Mouse (Mus musculus) left cerebral cortex, postnatal 4 days (tissue): ENCODE data around the gene Lims1. TPM values are rescaled to one million over a fixed set of nuclear protein-coding genes. Genes with fewer than 3 reads are reported as not detected.
A peak's percentile ranks its signal among the peaks of the same experiment; 100 is the strongest.

Source experiments
- DNase-seq: peaks from one replicate; pipeline ENCODE4 v3.0.0-alpha.2; 2022
- intact Hi-C: fragments of 180-260 bp; cut with DNase I; formaldehyde crosslinking; loops from one replicate; pipeline ENCODE4 v1.15.1; 2025
- total RNA-seq, 2 experiments: library from RNA; stranded (reverse); gene quantifications; 2 replicates each; pipeline ENCODE4 v1.2.3; 2021

Gene Lims1
- total RNA-seq, 2 experiments from 2014 or later = 34.7 to 35.9 TPM

DNA sequence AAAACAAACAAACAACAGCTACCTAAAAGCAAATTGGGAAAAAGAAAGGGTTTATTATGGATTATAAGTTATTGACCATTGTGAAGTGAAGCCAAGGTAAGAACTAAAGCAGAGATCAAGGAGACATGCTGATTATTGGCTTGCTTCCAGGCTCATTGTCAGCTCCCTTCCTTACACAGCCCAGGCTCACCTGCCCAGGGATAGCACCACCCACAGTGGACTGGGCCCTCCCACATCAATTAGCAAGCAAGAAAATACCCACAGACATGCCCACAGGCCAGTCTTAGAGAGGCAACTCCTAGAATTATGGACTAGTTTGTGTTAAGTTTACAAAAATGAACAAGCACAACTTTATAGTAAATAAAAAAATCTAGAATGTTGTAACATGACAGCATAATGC, 89.6 kb downstream of the Lims1 start:
- intact Hi-C loops = loop anchor here (10.0 kb wide), 1 partner anchor 72 kb away; no protein-coding TSS in a partner anchor

DNA sequence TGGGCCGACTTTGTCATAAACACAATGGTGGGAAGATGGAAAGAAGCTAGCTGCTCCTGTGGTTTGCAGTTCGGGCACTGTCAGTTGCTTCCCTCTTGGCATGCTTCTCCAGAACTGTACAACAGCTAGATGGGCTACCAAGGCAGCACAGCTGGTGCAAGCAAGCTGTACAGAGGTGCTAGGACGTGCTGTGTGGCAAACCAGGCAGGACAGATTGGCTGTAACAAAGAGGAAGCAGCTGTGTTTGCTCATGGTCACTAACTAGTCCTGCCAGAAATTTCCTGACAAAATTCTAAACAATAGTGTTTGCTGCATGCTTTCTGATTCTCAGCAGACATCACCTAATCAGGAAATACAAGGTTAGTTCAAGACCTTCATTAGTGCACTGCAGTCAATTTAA, 93.4 kb downstream of the Lims1 start:
- DNase-seq = no peak
- intact Hi-C loops = loop anchor here (10.0 kb wide), 1 partner anchor 68 kb away; no protein-coding TSS in a partner anchor

More for the DNA sequence above, 89.6 kb downstream of the Lims1 start:
- DNase-seq = no peak

DNA sequence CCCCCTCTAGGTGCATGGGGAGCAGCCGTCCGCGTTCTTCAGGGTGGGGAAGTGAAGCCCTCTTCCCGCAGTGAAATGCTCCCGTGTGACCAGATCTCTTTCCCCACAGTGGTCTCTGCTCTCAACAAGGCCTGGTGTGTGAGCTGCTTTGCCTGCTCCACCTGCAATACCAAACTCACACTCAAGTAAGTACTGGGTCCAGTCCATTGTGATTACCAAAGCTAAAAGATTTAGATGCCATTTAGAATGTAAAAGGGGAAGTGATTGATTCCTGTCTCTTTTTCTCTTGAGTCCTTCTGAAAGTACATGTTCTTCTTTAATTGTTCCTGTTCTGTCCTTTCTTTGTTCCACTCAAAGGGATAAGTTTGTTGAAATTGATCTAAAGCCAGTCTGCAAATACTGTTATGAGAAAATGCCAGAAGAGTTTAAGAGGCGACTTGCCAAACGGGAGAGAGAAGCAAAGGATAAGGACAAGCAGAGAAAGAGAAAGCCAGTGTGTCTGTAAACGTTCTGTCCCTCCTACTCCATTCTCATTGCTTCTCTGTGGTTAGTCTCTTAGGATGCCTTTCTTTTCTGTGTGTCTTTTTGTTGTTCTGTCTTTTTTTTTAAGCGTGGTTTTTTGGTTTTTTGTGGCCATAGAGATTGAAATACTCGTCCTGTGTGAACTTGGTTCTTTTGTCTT, 95.2 kb downstream of the Lims1 start:
- intact Hi-C loops = loop anchor here (10.0 kb wide), 1 partner anchor 66 kb away; no protein-coding TSS in a partner anchor

DNA sequence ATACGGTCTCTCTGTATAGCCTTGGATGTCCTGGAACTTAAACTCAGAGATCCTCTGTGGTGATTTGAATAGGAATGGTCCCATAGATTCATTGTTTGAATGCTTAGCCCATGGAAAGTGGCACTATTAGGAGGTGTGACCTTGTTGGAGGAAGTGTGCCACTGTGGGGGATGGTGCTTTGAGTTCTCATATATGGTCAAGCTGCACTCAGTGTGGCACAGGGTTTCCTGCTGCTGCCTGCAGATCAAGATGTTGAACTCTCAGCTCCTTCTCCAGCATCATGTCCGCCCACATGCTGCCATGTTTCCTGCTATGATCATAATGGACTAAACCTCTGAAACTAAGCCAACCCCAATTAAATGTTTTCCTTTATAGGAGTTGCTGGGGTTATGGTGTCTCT, 104.7 kb downstream of the Lims1 start:
- no peak for DNase-seq
- intact Hi-C loops = no loop called here

More for the DNA sequence above, 95.2 kb downstream of the Lims1 start:
- DNase-seq = no peak

DNA sequence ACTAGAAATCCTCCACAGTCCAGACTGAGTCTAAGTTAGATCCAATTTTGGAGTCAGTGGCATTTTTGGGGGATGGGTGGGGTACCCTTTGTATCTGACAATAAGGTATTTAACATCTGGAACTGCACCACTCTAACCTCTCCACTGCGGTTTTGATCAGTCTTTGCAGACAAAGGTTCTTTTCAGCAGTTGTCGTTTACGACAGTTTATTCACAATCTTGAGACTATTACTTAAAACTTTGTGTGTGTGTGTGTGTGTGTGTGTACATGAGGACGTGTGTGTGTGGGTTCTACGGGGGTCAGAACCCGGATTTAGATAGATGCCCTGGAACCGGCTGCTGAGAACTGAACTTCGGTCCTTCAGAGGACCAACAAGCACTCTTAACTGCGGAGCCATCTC, 122.6 kb downstream of the Lims1 start:
- intact Hi-C loops = loop anchor here (10.0 kb wide), 1 partner anchor 71 kb away; no protein-coding TSS in a partner anchor
- no peak for DNase-seq

DNA sequence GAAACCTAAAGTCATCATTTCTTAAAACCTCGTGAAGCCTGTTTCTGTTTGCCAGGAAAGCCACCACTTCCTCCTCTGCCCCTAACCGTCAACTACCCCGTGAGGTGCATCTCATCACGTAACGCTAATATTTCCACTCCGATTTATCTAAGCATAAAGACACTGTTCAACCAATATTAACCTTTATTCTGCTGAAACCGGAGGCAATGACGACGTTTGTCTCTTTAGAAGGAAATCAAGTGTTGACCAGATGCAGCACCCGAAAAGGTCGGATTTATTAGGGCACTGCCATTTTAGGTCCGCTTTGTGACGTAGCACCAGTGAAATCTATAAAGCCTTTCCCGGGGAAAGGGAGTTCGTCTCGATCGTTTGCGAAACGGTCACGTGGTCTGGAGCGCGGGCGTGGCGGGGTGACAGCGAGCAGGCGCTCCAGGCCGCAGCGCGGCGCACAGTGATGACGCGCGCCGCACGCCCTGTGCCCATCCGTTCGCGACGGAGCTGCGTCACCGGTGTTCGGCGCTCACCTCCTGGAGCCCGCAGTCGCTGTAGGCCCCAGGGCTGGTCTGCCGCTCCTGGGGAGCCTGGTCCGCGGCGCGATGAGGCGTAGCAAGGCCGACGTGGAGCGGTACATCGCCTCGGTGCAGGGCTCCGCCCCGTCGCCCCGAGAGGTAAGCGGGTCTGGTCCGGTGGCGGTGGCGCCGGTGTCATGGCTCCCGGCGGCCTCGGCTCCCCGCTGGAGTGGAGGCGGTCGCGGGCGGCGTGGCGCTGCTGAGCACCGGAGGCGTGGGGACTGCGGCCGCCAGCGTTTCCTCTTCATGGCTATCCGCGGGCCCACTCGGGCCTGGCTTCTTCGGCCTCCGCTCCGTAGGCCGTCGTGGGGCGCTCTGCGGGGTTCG, 123.4 kb downstream of the Lims1 start, which contains the start of gene Ranbp2:
Ranbp2 (plus strand) TSS at position 537 of the 896 bp plus-strand sequence.
- intact Hi-C loops = loop anchor here (10.0 kb wide), 1 partner anchor 72 kb away; no protein-coding TSS in a partner anchor
- DNase-seq = peak; percentile 98

DNA sequence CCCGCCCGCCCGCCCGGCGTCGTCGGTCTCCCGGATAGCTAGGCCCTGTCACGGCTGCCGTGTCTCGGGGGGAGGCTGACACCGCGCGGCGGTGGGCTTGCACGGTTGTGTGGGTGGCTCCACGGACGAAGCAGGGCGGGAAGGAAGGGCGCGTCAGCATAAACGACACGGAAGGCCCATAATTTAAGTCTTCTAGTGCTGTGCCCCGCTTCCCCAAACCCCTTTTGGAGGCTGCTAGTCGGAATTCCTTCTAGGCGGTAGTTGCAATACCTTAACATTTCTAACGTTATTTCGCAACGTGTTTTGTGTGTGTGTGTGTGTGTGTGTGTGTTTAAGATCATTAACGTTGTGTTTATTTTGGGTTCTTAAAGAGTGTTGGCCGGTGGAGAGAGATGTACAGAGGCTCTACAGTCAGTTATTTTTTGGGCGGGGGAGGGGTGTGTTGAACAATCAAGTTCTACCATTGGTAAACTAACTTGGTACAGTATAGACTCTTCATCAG, 124.1 kb downstream of the Lims1 start:
- no peak for DNase-seq
- intact Hi-C loops = loop anchor here (10.0 kb wide), 1 partner anchor 73 kb away; no protein-coding TSS in a partner anchor

DNA sequence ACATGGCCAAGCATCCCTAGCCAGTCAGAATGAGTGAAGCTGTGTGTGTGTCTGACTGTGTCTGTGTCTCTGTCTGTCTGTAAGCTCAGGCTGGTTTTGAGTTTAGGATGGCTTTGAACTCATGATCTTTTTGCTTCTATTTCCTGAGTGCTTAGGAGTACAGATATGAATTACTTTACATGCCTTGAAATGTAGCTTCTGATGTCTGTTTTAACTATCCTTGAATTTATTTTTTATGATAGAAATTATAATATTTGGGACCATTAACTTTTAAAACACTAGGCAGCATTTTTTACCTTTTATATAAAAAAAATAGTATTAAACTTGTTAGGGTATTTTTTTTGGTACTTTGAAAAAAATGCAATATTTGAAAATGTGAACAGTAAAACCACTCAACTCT, 128.3 kb downstream of the Lims1 start:
- no peak for DNase-seq
- intact Hi-C loops = no loop called here

DNA sequence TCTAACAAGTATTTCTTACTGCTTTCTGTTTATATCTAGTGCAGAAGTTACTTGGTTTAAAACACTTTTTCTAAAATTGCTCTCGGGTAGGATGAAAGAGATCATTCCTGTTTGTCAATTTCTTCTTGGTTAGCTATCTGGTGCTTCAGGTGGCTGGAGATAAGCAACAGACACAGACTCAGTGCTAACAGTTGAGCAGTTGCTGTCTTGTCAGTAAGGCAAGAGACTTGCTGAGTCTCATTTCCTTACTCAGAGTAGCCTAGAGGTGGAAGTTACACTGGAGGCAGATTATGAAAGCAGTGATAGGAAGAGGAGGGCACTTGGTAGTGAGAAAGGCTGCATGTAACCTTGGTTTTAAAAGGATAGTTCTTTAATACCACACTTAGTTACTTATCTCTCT, 128.9 kb downstream of the Lims1 start:
- intact Hi-C loops = no loop called here
- no peak for DNase-seq

DNA sequence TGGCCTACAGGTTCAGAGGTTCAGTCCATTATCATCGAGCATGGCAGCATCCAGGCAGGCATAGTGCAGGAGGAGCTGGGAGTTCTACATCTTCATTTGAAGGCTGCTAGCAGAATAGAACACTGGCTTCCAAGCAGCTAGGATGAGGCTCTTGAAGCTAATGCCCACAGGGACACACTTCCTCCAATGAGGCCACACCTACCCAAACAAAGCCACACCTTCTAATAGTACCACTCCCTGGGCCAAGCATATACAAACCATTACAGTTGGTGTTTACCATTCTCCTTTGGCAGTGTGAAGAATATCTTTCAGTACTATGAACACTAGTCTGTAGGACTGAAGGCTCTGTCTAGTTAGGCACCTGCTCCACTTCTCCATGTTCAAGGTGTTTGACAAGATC, 136.6 kb downstream of the Lims1 start:
- intact Hi-C loops = loop anchor here (10.0 kb wide), 2 partner anchors 165 to 945 kb away; no protein-coding TSS in a partner anchor
- DNase-seq = no peak

Other genes with a start within 250 kb of the Lims1 start
- not detected for gene AW822073, start 98.5 kb upstream of the Lims1 start, total RNA-seq
- not detected for gene Duxf3, start 90.8 kb upstream of the Lims1 start, total RNA-seq
- not detected for gene Gm4981, start 86.8 kb upstream of the Lims1 start, total RNA-seq
- 10 to 100 TPM; 64.9 to 65.6 TPM for gene Gcc2, start 68.0 kb upstream of the Lims1 start, total RNA-seq
- 10 to 100 TPM; 59.5 to 63.3 TPM for gene Ranbp2, start 123.5 kb downstream of the Lims1 start, total RNA-seq
- gene Ccdc138, start 174.5 kb downstream of the Lims1 start, total RNA-seq = 1 to 10 TPM; 7.5 to 8.0 TPM